Mouse (Mus musculus) adrenal gland, postnatal 10 days (tissue): ENCODE measurements at regions not wholly inside any gene's neighbourhood (a gene's known extent, or its start where the extent isn't known, plus 50 kb on each side); places are given as distances from the start of the nearest gene placed in this dataset.
"Not testable (repeated sequence)": the region's sequence is repeated elsewhere in the genome, so short reads cannot be mapped to it uniquely, and the experiment has no call there.

ENCODE experiments used
- DNase-seq: peaks from one replicate; pipeline ENCODE4 v3.0.0; 2021; ENCODE audit warnings: mixed read lengths

DNA sequence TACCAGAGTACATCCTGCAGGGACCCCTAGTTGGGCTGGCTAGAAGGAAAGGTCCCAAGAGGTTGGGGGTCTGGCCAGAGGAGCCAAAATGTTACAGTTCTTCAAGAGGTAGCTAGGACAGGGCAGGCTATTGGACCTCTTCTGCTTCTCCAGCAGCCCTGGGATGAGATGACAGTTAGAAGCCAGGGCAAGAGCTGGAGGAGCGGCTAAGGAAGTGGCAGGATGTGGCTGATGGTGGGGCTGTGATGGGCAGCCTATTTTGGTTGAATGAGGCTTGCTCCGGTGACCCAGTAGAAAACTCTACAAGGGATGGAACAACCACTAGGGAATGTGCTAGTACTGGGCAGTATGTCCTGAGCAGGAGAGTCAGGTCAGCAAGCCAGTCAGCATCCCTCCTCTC, 82.8 kb downstream of the Ddx11 start:
- no peak for DNase-seq

DNA sequence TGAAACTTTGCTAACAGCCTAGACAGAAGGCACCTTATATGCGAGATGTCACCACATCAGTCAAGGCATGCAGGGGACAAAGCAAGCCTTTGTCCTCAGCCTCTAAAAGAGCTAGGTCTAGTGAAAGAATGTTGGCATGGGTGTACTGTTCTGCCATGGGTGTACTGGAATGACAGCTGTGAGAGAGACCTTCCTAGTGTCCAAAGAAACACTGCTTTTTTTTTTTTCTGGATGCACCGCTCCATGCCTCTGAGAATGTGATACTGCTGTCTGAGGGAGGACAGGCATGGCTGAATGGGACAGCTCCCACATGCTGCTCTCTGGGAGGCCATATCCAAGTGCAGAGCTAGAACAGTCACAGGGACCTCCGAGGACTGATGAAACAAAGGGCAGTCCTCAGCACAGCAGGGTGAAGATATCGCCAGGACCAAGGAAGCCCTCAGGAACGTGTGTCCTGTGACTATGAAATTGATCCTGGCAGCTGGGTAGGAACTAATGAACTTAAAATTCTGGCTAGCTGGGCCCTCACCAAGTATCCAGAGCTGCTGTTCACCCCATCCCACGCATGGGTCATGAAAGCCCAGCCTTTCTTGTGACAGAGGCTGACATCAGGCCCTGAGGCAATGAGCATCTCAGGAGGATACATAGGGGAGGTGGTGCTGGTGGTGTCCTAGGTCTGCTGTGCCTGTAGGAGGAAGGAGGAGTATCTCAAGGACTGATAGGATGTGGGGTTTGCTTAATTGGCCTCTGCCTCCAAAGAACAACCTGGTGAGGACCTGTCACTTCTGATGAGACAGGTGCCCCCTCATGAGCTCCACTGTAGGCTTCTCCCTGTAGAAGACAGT, 84.6 kb downstream of the Ddx11 start:
- not testable (repeated sequence) for DNase-seq

DNA sequence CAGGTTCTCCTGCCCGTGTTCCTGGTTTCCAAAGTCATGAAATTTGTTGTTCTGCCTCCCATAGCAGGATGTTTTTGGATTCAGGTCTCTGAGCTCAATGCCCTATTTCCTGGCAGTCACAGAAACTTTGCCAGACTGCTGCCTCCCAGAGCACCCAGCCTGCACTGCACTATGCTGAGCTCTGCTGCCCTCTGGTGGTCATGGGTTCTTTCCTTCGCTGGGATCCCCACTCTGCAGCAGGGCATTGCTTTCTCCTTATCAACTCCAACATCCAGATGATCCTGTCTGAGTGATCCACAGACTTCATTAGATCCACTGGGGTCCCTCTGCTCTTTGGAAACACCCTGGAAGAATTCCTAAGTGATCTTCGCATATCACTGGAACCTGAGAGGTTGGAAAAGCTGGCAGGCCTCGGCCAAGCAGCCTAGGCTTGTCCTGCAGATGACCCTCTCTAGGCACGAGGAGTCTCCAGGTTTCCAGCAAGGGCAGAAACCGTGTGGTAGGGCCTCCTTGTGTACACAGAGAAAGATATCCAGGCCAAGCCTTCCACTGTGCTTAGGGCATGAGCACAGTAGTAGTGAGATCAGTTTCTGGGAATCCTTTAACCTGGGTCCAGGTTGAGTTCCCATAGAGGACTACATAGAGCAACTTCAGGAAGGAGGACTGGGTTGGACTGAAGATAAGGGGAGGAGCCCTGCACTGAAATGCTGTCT, 85.6 kb downstream of the Ddx11 start:
- not testable (repeated sequence) for DNase-seq

DNA sequence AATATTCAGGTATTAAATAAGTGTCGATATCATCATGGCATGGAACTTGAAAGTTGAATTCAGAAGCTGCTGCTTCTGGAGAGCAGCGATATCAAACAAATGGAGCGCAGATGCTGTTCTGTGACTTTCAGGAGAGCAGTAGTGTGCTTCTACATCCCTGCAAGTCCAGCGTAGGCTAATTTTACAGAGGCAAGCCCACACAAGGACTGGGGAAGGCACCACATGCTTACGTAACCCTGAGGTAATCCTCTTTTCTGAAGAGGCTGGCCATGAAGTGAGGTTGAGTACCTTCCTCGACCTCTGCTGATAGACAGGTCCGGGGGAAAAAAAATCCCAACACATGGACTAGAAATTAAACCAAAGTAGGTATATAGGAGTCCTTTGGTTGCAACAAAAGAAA, 88.2 kb downstream of the Ddx11 start:
- no peak for DNase-seq

DNA sequence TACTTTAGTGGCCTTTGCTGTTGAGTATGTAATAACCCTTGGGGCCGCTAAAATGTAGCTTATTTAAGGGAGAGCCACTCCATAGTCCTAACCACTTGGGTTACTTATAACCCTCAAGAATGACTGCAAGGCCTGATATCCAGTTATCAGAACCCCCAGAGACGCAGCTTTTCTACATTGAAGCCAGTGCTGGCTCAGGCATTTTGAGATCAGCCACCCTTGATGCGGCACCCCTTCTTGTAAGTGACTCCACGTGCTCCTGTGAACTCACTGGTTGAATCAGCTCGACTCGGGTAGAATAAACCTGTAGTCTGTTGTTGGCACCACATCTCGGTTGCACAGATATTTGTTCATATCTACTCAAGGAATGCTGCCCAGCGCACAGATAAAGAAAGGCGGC, 89.3 kb downstream of the Ddx11 start:
- DNase-seq = no peak

DNA sequence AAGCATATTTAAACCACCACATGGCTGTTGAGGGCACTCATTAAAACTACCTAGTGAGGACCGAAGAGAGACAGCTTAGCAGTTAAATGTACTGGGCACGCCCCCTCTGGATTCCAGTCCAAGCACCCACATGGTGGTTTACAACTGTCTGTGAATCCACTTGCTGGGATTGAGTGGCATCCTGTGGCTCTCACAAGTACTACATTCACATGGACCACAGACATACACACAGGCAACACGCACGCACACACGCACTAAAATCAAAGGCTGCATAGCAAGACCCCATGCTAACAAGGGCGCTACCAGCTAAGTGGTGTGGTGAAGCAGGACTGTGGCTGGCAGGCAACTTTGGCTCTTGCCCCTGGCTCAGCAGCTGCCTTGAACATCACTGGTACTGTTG, 95.0 kb downstream of the Ddx11 start:
- no peak for DNase-seq

DNA sequence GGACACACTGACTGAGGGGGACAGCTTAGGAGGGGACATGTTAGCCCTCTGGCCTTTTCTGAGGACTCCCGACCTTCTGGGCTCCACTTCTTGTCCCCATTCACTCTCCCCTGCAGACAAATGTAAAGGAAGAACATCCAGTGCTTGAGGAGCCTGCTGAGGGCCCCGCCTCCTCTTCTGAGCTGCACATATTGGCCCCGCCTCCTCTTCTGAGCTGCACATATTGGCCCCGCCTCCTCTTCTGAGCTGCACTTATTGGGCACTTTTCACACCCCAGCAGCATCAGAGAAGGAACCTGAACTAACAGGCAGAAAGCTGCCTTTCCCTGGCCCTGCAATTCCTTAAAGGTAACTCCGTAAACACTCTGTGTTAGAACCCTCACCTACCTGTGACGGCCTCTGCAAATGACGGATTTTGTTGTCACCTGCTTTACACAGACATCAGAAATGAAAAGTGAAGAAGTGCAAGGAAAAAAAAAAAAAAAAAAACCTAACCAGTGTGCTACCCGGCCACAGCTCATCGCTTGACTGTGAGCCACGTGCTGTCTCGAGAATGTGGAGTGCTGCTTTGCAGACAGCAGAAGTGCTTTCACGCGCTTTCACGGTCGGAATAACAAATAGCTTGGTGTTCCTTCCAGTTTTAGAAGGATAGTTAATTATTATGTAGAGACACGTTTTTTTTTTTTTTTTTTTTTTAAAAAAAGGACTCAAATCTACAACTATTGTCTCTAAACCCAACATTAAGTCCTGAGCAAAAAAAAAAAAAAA, 96.5 kb downstream of the Ddx11 start:
- DNase-seq = no peak

DNA sequence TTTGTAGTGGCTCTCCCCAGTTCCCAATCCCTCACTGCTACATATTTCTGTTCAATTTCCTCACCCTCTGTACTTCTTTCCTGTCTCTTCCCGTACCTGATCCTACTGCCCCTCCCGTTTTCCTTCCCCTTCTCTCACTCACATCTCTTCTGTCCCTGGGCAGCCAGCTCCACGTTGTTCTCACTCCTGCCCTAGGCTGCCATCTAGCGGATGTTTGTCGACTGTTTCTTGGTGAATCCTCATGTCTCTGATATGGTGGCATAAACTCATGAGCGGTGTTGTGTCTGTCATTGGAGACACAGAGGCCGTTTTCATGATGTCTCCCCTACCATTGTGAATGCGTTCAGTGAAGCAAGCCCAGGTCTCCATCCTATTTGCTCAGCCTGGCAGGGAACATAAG, 97.9 kb downstream of the Ddx11 start:
- DNase-seq = peak; percentile 77

DNA sequence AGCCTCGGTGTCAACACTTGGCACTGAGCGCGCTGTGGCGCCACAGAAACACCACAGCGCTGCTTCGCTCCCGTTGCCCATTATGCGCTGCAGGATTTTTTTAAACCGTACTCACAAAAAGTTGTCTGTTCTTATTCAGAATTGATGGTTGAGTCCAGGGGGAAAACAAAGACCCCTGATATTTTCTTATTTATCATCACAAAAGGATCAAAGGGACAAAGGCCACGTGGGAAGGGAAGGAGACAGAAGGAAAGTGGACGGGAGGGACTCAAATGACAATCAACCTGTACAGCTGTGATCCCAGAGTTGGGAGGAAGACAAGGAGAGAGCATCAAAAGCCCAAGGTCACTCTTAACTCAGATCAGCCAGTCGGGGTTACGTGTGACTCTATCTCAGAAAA, 100.4 kb downstream of the Ddx11 start:
- DNase-seq = no peak

DNA sequence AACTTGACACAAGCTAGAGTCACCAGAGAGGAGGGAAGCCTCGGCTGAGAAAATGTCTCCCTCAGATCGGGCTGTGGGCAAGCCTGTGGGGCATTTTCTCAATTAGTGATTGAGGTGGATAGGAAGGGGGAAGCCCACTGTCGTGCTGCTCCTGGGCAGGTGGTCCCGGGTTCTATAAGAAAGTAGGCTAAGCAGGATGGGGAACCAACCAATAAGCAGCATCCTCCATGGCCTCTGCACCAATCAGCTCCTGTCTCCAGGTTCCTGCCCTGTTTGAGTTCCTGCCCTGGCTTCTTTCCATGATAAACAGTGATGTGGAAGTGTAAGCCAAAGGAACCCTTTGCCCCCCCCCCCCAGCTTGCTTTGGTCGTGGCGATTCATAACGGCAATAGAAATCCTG, 100.9 kb downstream of the Ddx11 start:
- DNase-seq = peak; percentile 8

DNA sequence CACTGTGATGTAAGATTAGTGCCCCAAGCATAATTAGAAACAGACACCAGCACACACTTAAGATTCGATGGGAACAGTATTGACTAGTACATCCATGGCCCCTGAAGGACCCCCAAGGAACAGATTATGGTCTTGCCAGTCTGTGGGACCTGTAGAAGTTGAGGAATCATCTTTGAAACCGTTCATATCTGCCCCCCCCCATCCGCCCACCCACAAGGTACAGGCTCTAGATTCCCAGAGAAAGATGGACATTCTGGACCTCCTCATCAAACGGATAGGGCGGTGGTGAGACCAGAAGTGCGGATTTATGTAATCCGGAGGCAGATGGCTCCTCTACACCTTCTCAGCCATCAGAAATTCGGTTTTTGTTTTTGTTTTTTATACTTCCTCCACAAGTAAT, 109.1 kb downstream of the Ddx11 start:
- DNase-seq = no peak

DNA sequence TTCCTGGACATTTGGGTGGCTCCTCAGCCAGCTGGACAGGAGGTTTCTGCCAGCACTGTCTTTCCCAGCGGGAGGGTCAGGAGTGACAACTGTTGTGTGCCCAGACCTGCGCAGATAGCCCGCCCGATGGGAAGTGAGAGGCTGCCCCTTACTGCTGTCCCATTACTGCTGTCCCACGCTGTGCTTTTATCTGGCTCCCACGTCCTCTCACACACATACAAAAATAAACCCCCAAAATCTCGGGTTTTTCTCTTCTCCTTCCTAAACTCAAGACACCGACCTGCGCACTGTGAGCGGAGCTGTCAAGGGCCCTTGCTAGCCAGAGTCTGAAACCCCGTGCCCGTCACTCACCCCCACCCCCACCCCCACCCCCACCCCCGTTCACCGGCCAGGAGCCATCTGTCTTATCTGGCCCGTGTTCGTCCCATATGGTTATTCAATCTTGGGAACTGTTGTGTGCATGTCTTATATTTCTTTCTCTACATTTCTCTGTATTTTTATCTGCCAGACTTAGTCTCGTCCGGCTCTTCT, 109.6 kb downstream of the Ddx11 start:
- no peak for DNase-seq

DNA sequence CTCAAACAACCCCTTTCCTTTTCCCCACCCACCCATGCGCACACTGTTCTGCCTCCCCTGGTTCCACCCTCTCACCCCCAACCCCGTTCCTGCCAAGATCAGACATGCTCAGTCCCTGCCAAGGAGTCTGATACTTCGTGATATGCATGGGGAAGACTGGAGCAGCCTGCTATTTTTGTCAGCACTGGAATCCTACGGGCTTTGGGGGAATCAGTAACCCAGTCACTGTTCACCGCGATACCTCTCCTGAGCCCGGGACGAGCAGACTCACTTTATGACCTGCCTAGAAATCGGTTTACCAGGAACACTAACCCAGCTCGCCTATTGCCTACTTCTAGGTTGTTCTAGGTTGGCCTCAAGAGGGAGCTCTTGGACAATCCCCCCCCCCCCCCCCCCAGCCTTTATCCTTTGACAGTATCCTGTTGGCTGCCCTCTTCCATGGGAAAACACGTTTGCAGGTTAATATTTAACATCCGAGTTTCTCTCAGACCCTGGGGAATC, 110.2 kb downstream of the Ddx11 start:
- DNase-seq = peak; percentile 8

DNA sequence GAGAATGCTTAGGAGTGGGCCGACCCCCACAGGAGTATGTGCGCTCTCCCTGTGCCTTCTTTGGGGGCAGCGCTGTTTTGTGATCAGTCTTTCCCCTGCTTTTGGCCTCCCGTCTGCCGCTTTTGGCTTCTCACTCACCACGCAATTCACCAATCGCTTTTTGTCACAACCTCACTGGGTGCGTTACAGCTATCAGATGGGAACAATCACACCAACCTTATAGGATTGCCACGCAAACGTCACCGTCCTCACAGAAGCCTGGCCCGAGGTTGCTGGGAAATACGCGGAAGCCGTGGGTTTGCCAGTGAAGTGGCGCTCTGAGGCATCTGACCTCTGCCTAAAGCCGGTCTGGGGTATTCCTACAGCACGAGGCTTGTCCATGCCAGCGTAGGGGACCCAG, 111.1 kb downstream of the Ddx11 start:
- DNase-seq = no peak

DNA sequence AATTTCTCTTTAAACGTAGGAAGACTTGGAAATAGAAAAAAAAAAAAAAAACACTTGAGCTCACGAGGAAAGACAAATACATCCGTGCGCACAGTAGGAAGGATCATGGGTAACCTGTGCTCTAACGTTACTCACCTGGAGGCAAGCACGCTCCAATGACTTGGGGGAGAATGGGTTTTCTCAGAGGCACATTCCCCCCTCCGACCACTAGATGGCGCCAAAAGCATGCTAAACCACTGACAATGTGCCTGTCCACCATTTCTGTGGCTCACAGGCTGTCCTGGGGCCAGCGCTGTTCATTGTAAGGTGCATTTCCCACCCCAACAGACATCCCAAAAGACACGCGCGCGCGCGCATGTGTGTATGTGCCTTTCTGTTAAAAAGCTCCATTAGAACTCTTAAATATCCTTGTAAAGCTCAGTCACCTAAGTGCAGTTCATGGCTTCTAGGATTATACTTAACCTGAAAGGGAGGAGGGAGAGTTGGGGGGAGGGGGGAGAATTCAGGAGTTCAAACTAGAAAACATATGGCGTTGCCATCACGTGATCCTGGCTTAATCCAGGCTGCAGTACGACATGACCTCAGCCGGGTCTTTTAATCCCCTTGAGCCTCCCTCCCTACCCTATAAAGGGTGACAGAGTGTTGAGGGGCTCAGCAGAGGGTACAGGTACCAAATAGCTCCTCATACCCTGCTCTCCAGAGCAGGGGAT, 111.9 kb downstream of the Ddx11 start:
- DNase-seq = peak; percentile 92

DNA sequence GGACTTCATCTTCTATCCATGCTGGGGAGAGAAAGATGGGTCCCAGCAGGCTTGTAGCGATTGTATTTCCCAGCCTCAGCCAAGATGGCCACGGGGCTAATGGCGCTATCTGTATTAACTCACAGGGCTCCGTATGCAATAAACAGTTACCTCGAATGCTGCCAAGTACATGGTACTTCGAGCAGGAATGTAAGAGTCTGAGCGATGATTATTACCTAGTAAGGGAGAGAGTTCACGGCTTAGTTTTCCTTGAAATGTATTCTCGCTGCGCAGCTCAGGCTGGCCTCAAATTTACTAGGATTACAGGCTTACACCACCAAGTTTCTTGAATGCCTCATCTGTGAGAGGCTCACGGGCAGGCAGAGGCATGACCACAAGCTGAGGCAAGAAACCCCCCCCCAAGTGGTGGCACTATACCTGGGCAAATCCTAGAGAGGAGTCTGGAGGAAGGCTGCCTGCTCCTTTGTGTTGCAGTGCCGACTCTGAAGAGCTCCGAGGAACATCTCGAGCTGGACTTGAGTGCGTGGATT, 112.6 kb downstream of the Ddx11 start:
- no peak for DNase-seq

DNA sequence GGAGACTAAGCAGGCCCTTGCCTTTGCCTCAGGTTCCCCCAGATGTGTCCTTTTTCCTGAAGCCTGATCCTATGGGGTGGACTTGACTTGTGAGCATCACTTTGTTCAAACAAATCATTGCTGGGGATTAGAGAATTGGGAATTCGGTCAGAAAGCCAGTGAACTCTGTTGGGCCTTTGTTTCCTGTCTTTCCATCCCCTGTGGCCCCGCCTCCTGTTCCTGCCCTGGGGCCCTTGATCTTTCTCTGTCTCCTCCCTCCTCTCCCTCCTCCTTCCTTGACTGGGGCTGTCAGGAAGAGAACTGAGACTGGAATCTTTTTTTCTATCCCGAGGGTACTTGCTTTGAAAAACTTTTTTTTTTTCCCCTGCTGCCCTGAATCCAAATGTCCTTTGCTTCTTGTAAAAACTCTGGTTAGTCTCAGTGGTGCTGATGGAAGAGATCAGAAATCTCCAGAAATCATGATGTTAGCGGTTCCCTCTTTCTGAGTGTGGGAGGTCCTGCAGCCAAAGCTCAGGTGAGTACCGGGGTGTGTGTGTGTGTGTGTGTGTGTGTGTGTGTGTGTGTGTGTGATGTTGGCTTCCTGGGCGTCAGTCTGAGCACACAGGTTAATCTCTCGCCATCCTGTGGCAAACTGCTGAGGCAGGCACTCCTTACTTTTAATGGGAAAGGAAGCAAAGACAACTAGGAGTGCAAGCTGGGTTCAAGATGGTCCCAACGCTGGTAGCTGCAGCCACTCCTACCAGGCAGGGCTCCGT, 118.7 kb downstream of the Ddx11 start:
- DNase-seq = peak; percentile 51

DNA sequence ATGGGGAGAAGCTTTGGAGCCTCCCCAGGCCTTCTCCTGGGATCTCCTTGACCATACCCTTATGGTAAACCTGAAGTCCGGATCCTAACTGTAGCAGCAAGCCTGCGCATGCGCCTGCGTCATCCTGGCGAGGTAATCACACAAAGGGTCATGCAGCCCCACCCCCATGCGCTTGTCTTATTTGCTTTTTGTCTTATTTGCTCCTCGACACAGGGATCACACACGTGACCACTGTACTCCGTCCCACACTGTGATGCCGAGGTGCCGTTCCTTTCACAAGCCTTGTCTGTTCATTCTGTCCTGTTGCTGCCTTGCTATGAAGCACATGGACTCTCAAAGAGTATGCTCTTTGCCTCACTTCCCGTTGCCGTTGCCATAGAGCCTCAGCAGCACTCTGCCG, 120.9 kb downstream of the Ddx11 start:
- no peak for DNase-seq

DNA sequence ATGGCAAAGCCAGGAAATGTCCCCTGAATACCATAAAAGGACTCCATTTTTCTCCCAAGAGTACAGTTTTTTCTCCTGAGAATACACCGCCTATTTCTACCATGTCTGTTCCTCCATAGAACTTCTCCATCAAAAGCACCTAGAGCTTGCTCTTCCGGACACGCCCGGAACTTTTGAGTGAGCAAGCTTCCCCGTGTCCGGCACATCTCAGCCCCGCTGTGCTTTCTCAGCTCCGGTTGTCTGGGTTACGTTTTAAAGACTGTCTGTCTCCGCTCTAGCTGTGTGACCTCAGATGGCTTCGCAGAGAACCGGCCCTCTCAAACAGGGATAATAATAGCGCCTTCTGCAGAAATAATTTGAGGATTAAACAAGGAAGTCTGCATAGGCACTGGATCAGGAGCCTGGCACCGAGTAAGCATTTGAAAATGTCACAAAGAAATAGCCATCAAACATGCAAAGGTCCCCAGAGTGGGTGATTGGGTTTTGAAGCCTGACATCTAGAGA, 122.8 kb downstream of the Ddx11 start:
- DNase-seq = no peak

DNA sequence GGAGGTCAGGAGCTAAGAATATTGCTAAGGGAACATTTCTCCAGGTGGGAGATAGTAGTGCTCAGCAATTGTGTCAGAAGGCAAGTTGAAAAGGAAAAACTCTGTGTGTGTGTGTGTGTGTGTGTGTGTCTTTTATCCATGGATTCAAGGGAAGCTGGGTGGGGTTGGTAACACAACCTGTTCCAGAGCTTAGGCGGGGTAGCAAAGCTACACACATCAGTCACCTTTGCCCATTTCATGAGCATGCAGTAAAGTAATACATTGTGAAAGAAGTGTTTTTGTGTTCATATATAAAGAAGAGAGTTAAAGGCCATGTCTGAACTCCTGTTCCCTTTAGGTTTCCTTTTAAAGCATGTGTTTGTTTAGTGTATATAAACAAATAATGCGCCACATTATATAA, 128.2 kb downstream of the Ddx11 start:
- no peak for DNase-seq

DNA sequence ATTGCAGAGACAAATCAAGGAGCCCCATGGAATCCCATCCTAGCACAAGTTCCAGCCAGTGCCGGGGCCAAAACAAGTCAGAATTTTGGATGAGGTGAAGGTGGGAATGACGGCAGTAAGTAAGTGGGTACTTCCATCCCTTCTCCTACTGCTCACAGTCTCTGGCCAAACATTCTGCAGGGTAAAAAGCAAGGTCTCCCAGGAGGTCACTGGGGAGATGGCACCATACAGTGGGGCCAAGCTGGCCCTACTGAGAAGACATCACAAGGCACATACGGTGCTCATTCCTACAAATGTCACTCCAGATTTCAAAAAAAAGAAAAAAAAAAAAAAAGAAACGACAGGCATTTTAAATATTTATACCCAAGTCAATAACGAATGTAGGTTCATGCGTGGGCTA, 129.6 kb downstream of the Ddx11 start:
- DNase-seq = no peak
